Mouse (Mus musculus) CH12.LX (cell line): ENCODE data around the gene Slc6a5. TPM values are rescaled to one million over a fixed set of nuclear protein-coding genes. Genes with fewer than 3 reads are reported as not detected.

Experiments
- DNase-seq: peaks from one replicate; pipeline ENCODE4 v3.0.0-alpha.2; 2013; ENCODE audit errors: extremely low read depth
- H3K27ac ChIP-seq: 2 replicates; pipeline ENCODE4 v1.5.1; 2012; ENCODE audit warnings: low read depth, mild to moderate bottlenecking, control low read depth, moderate library complexity; ENCODE audit not compliant: insufficient read depth
- H3K27me3 ChIP-seq: replicated peaks from 2 replicates; pipeline ENCODE3; 2012; ENCODE audit warnings: inconsistent platforms
- H3K36me3 ChIP-seq, 2 experiments: replicated peaks in 1 of 2; 2 replicates each; pipeline versions ENCODE3 to v1.6.1; 2012; ENCODE audit warnings: inconsistent platforms in 1 of 2, low read length in 1 of 2, mild to moderate bottlenecking in 1 of 2, mixed read lengths in 1 of 2, moderate library complexity in 1 of 2; ENCODE audit not compliant: control insufficient read depth in 1 of 2, insufficient read depth in 1 of 2
- H3K4me1 ChIP-seq, 2 experiments: 2 replicates each; pipeline ENCODE4 v1.6.1; 2012; ENCODE audit warnings: inconsistent platforms in 1 of 2, moderate library complexity in 1 of 2; ENCODE audit not compliant: insufficient read depth in 2 of 2, control insufficient read depth in 1 of 2
- H3K4me2 ChIP-seq: 2 replicates; pipeline ENCODE4 v1.6.1; 2012; ENCODE audit warnings: low read depth, mild to moderate bottlenecking, control low read depth; ENCODE audit not compliant: poor library complexity, insufficient read depth, severe bottlenecking
- H3K4me3 ChIP-seq, 3 experiments: fragments of 150-350 bp in 1 of 3; sonication (generic) in 1 of 3; replicated peaks in 1 of 3; 2 replicates each; pipeline versions ENCODE3 to v1.5.1; 2011 to 2012; ENCODE audit warnings: low read depth in 2 of 3, low read length in 2 of 3, mild to moderate bottlenecking in 2 of 3, moderate library complexity in 2 of 3, control low read depth in 1 of 3, improper control_type of control experiment in 1 of 3, inconsistent platforms in 1 of 3, mixed read lengths in 1 of 3; ENCODE audit not compliant: poor library complexity in 1 of 3
- H3K79me2 ChIP-seq: replicated peaks from 2 replicates; pipeline ENCODE4 v1.6.1; 2012; ENCODE audit warnings: mild to moderate bottlenecking, moderate library complexity; ENCODE audit not compliant: control insufficient read depth, poor library complexity, insufficient read depth, severe bottlenecking; ENCODE audit errors: extremely low read depth
- H3K9ac ChIP-seq: 2 replicates; pipeline ENCODE4 v1.6.1; 2012; ENCODE audit warnings: low read depth, mild to moderate bottlenecking, control low read depth, moderate library complexity; ENCODE audit not compliant: insufficient read depth
- H3K9me3 ChIP-seq: replicated peaks from 2 replicates; pipeline ENCODE3; 2012; ENCODE audit warnings: low read length, inconsistent platforms, mixed read lengths
- CHD2 ChIP-seq: IDR thresholded peaks from 2 replicates; pipeline ENCODE4 v1.6.1; 2011; ENCODE audit warnings: low read length, improper control_type of control experiment
- ELF1 ChIP-seq: IDR thresholded peaks from 2 replicates; pipeline ENCODE4 v1.6.1; 2014; ENCODE audit warnings: low read depth, mild to moderate bottlenecking, inconsistent platforms, low read length, improper control_type of control experiment
- EP300 ChIP-seq: IDR thresholded peaks from 2 replicates; pipeline ENCODE4 v1.6.1; 2011; ENCODE audit warnings: low read length, improper control_type of control experiment
- ETS1 ChIP-seq: conservative IDR thresholded peaks from 2 replicates; pipeline ENCODE4 v1.6.1; 2012; ENCODE audit warnings: low read depth, mild to moderate bottlenecking, inconsistent platforms, low read length, improper control_type of control experiment, moderate library complexity
- IRF4 ChIP-seq: IDR thresholded peaks from 2 replicates; pipeline ENCODE4 v1.6.1; 2014; ENCODE audit warnings: low read depth, mild to moderate bottlenecking, inconsistent platforms, low read length, improper control_type of control experiment
- JUND ChIP-seq: conservative IDR thresholded peaks from 2 replicates; pipeline ENCODE4 v1.6.1; 2011; ENCODE audit warnings: low read depth, low read length, improper control_type of control experiment
- MAFK ChIP-seq: IDR thresholded peaks from 2 replicates; pipeline ENCODE4 v1.6.1; 2011; ENCODE audit warnings: low read length, improper control_type of control experiment; ENCODE audit not compliant: insufficient replicate concordance
- MAX ChIP-seq: IDR thresholded peaks from 2 replicates; pipeline ENCODE4 v1.6.1; 2011; ENCODE audit warnings: low read length, improper control_type of control experiment
- MEF2A ChIP-seq: IDR thresholded peaks from 2 replicates; pipeline ENCODE4 v1.6.1; 2014; ENCODE audit warnings: low read depth, mild to moderate bottlenecking, inconsistent platforms, low read length, improper control_type of control experiment, borderline replicate concordance
- MXI1 ChIP-seq: IDR thresholded peaks from 2 replicates; pipeline ENCODE4 v1.6.1; 2011; ENCODE audit warnings: mild to moderate bottlenecking, low read depth, low read length, improper control_type of control experiment
- MYC ChIP-seq: IDR thresholded peaks from 2 replicates; pipeline ENCODE4 v1.6.1; 2011; ENCODE audit warnings: low read depth, mild to moderate bottlenecking, improper control_type of control experiment, low read length
- POLR2A ChIP-seq: IDR thresholded peaks from 2 replicates; pipeline ENCODE4 v1.6.1; 2011; ENCODE audit warnings: low read depth, mild to moderate bottlenecking, improper control_type of control experiment, low read length
- POLR2AphosphoS2 ChIP-seq: IDR thresholded peaks from 2 replicates; pipeline ENCODE4 v1.6.1; 2011; ENCODE audit warnings: low read depth, low read length, improper control_type of control experiment
- RCOR1 ChIP-seq: conservative IDR thresholded peaks from 2 replicates; pipeline ENCODE4 v1.6.1; 2012; ENCODE audit warnings: low read depth, mild to moderate bottlenecking, inconsistent platforms, low read length, improper control_type of control experiment
- SMC3 ChIP-seq: IDR thresholded peaks from 2 replicates; pipeline ENCODE4 v1.6.1; 2011; ENCODE audit warnings: low read depth, low read length, improper control_type of control experiment
- USF1 ChIP-seq: IDR thresholded peaks from 2 replicates; pipeline ENCODE4 v1.6.1; 2014; ENCODE audit warnings: low read depth, mild to moderate bottlenecking, inconsistent platforms, low read length, improper control_type of control experiment
- ZC3H11A ChIP-seq: IDR thresholded peaks from 2 replicates; pipeline ENCODE4 v1.6.1; 2012; ENCODE audit warnings: low read depth, mild to moderate bottlenecking, inconsistent platforms, low read length, improper control_type of control experiment
- ZKSCAN1 ChIP-seq: IDR thresholded peaks from 2 replicates; pipeline ENCODE4 v1.6.1; 2012; ENCODE audit warnings: low read depth, inconsistent platforms, low read length, improper control_type of control experiment, borderline replicate concordance
- ZMIZ1 ChIP-seq: IDR thresholded peaks from 2 replicates; pipeline ENCODE4 v1.6.1; 2012; ENCODE audit warnings: low read depth, mild to moderate bottlenecking, inconsistent platforms, low read length, improper control_type of control experiment
- ZNF384 ChIP-seq: IDR thresholded peaks from 2 replicates; pipeline ENCODE4 v1.6.1; 2012; ENCODE audit warnings: low read depth, low read length, improper control_type of control experiment, inconsistent platforms
- dilution Hi-C: fragments of 300-500 bp; cut with MboI; formaldehyde crosslinking; loops from 2 replicates; pipeline ENCODE4 v1.14.3; 2020; ENCODE audit warnings: low sequenced_read_pairs; ENCODE audit not compliant: extremely low pct_unique_long_range_greater_than_20kb, extremely low pct_ligation_motif_present
- in situ Hi-C: fragments of 300-500 bp; cut with MboI; formaldehyde crosslinking; loops from 3 replicates; pipeline ENCODE4 v1.14.3; 2019; ENCODE audit warnings: low sequenced_read_pairs, low pct_ligation_motif_present, low pct_unique_long_range_greater_than_20kb, mixed read lengths
- polyA plus RNA-seq: library from polyadenylated mRNA; unstranded; fragments of >175 nt; gene quantifications from 2 replicates; pipeline ENCODE4 v1.2.1, GENCODE M21; 2012; ENCODE audit warnings: low read depth; ENCODE audit not compliant: insufficient read length
- total RNA-seq, 2 experiments: library from RNA; depleted of rRNA; stranded (reverse); fragments of 300-350 nt in 1 of 2; fragments of >200 nt in 1 of 2; gene quantifications; 2 replicates each; pipeline ENCODE4 v1.2.3; 2012 to 2014

Gene Slc6a5
- total and polyA plus RNA-seq, 3 experiments = not detected

GRCm38 (mm10) chr7:49908181-49908855 lies 1.6 kb upstream of the Slc6a5 start (continued):
- no peak for TF ChIP-seq POLR2A
- TF ChIP-seq MAX = no peak
- TF ChIP-seq MEF2A = no peak; the same call in 1 of the 2 replicates
- peak; percentile 14; the same call in 1 of the 2 replicates for TF ChIP-seq EP300

GRCm38 (mm10) chr7:49908990-49909411 lies 945 bp upstream of the Slc6a5 start:
- Histone ChIP-seq H3K4me1 (peaks cover 14 to 24% of the 10 kb centered on the region in 2 experiments), H3K9me3 (no peaks in the 10 kb centered on the region), H3K4me2 (peak overlapping the region; percentile 47; the same call in 1 of the 2 replicates), H3K4me3 (no peak overlapping the region), H3K36me3 (no peaks in the 10 kb centered on the region), H3K27me3 (no peaks in the 10 kb centered on the region), H3K79me2 (no peaks in the 10 kb centered on the region), H3K27ac (no peak overlapping the region)
- dilution Hi-C loops = no loop called here
- in situ Hi-C loops = loop anchor here (25.0 kb wide), 1 partner anchor 297 kb away; no protein-coding TSS in a partner anchor
- TF ChIP-seq IRF4 (no peak), ETS1 (no peak), ZC3H11A (no peak), ZNF384 (no peak), MXI1 (no peak), ZKSCAN1 (no peak), CHD2 (no peak), RCOR1 (no peak), ZMIZ1 (no peak), MEF2A (no peak), ELF1 (no peak), MAFK (no peak), USF1 (no peak), MYC (no peak), JUND (no peak), MAX (no peak), SMC3 (no peak), POLR2AphosphoS2 (no peak)
- TF ChIP-seq, all 38 proteins: peak for 0
- no peak overlapping the region for H3K9ac ChIP-seq
- no peak for DNase-seq
